Mouse (Mus musculus) spleen, adult 18-20 months (tissue): Measurements from ENCODE around the gene Rpp25l.
A peak's percentile ranks its signal among the peaks of the same experiment; 100 is the strongest.
"Not testable (repeated sequence)": the region's sequence is repeated elsewhere in the genome, so short reads cannot be mapped to it uniquely, and the experiment has no call there.

ENCODE experiments used
- DNase-seq, 2 experiments: peaks; one replicate each; pipeline ENCODE4 v3.0.0; 2022; ENCODE audit warnings: mixed read lengths in 2 of 2

Gene Rpp25l

DNA sequence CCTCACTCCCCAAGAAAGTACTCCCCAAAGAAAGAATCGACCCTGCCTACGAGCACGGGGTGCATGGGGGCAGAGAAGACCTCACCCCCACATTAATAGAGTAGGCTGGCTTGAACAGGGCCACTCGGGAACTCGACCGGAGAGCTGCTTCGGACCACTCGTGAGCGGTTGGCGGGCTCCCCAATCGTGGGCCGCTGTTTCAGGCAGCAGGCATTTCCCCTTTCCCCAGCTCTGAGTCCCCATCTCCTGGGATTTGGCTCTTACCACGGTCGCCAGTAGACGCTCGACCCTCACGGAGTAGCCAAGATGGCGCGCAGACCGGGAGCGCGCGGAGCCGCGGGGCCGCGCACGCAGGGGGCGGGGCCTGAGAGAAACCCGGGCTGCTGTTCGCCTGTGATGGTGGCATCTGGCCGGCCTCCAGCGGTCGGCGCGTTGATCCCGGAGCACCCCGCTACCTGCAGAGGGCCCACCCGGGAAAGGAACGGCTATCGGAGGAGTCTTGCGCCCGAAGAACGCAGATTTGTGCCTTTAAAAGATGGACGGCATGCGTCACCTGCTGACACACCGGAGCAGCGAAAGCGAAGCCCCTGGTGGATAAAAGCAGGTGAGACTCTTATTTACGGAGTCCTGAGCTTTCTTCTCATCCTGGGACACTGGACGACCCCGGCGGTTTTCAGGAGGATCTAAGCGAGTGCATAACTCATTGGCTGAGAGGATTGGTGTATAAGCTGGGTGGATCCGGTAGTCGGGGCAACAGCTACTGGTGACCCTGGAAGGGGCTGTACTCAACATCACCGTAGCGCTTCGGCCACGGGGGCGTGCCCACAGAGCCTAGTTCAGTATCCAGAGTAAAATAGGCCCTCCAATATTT lies at the start of gene Rpp25l:
TSS of gene Rpp25l (minus strand) at position 338 of the 871 bp plus-strand sequence.
- DNase-seq: peak; percentile 74 to 89

DNA sequence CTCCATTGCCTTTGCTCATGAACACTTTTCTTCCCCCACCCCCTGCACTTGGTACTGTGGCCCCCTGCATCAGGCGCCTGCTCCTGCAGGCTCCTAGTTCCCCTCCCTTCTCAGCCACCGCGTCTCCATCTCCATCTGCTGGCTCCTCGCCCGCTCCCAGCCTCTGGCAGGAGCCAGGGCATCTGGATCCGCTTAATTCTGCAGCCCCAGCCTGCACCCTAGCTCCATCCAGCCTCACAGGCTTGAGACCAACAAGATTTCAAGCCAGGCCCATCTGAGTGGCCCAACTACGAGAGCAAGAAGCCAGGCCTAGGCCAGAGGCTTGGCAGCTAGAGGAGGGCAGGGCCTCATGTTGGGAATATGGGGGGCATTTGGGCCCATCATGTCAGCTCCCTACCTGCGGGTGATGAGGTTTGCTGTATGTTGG lies 49.4 kb upstream of the Rpp25l start:
- DNase-seq: not testable (repeated sequence)

DNA sequence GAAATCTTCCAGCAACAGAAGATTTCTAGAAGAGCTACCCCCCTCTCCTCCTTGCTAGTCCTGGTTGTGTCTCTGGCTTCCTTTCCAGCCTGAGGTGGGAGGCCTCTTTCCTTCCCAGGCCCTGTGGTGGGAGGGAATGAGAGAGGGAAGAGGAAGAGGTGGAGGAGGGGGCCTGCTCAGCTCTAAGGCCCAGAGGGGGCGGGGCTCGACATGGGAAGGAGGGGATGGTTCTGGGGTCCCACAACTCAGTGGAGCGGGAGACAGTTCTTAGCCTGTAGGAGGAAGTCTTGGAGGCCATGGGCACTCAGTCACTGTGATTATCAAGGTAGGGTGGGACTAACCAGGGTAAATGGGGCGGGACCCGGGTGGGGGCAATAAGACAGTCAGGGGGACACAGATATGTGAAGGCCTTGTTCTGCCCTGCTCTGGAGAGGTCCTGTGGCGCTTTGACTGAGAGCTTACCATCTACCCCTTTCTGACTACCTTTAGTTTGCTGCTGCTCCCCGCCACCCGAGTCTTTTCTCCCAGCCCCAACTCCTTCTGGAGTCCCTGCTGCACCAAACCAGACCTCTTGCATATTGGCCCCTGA lies 48.9 kb upstream of the Rpp25l start:
- no peak for DNase-seq

DNA sequence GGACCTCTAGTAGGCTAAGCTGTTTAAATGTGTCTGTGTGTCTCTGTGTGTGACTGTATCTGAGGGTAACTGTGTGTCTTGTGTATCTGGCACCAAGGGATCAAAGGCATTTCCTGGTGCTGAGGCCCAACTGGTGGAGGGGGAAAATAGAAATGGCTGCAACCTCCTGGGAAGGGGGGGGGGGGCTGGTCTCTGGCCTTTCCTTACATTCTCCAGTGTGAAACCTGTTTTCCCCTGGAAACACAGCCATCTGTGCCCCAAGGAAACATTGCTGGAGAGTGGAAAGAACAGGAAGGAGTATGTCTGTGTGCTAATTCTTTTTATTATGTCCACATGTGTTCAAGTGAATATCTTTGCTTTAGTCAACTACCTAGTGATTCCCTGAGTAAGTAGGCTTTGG lies 48.3 kb upstream of the Rpp25l start:
- no peak for DNase-seq

DNA sequence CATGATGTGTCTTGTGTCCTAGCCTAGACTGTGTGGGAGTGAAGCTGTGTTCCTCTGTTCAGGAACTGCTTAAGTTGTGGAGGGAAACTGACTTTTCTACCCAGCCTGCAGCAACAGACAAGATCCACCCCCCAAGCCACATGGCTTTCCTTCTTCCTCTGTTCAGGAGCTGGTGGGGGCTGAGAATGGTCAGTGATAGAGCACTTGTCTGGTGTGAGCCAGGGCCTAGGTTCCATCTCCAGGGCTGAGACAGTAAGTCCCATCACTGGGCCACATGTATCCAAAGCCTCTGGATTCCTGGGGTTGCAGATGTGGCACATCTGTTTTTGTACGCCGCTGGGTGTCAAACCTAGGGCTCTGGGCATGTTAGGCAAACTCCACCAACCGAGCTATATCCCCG lies 47.6 kb upstream of the Rpp25l start:
- no peak for DNase-seq

DNA sequence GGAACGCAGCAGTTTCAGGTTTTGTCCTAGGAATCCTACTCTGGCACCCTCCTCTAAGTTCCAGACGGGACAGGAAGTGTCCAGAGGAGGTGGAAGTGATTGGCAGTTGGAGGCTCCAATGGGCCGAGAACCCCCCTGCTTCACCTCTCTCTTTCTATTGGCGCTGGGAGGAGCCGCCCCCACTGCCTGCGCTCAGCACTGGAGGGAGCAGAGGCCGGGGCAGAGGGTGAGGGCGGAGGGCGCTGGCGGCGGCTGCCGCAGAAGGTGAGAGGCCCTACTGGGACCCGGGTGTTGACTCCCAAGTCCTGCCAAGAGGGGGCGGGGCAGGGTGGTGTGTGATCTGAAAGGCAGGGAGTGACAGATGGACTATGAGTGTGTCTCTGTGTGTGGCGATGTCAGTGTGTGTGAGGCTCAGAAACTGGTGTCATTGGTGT lies 47.0 kb upstream of the Rpp25l start:
- peak; percentile 39 to 41 for DNase-seq

DNA sequence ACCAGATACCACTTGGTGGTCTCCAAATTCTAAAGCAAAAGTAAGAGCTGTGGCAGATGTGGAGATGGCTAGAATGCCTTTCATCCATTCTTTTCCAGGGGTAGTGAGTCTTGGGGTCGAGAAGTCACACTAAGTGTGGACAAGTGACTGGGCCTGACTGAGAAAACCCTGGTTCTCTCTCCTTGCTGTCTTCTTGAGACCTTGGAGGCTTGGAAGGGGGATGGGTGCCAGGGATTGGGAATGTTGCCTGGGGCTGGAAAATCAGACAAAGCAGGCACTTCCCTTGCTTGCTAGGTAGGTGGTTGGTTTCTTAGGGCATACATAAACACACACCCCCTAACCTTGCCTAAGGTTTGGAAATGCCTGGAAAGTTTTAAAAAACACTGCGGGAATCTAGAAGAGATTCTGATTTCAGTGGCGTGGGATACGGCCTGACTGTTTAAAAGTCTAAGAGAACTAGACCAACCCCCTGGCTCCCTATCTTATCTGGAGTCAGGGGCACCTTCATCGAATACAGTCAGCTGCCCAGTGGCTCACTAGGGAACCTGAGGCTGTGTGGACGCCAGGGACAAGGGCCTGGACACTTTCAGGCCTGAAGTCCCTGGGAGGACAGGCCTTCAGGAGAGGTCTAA lies 46.4 kb upstream of the Rpp25l start:
- no peak for DNase-seq

DNA sequence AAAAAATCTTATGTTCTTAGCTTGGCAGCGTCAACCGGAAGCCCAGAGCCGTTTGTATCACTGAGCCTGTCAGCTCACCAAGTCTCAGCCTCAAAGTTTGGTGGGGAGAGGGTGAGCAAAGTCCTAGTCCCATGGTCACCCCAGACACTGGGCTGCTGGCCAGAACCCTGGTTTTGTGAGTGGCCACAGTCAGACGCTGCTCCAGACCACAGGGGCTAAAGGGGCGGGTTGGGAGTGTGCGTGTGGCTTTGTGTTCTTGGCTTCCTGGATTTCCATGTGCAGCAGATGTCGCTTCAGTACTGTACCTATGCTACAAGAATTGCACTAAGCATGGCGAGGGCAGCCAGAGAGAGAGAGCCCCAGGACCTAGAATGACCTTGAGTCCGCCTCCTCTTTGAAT lies 45.9 kb upstream of the Rpp25l start:
- no peak for DNase-seq

DNA sequence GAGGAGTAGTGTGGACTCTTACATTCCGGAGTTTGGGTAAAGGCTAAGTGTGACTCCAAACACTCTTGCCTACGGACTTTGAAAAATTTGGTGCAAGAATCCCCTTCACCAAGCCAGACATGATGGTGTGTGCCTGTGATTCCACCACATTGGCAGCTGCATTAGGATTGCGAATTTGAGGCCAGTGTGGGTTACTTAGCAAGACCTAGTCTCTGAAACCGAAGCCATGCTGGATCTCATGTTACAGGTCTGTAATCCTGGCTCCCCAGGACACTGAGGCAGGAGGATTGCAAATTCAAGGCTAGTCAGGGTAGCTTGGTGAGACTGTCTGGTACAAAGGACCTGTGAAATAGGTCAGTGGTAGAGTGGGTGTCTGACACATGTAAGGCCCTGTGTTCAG lies 45.4 kb upstream of the Rpp25l start:
- no peak for DNase-seq

DNA sequence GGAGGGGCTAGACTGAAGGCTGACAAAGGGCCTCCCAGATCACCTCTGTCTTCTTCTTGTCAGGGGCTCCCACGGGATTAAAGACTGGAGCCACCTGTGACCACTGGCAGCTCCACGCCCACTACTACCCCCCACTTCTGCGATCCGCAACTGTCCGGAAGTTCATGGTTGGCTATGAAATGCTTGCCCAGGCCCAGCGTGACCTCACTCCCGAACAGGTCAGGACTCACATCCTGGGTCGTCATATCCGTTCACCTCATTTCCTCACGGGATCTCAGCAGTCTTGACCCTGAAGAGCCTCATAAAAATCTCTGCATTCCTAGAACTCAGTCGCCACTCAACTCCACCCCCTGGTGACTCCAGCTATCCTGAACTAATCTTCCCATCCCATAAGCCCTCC lies 44.7 kb upstream of the Rpp25l start:
- DNase-seq: no peak

DNA sequence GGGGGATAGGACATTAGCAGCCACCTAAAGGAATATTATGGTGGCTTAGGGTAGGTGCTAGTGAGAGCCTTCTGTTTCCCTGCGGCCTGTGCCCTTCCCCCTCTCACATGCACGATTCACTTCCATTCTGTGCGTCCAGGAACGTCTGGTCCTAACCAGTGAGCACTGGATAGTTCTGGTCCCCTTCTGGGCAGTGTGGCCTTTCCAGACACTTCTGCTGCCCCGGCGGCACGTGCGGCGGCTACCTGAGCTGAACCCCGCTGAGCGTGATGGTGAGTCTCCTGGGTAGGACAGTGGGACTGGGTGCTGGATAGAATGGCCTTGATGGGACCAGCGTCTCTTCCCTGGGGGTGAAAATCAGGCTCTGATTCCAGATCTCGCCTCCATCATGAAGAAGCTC lies 44.0 kb upstream of the Rpp25l start:
- no peak for DNase-seq

DNA sequence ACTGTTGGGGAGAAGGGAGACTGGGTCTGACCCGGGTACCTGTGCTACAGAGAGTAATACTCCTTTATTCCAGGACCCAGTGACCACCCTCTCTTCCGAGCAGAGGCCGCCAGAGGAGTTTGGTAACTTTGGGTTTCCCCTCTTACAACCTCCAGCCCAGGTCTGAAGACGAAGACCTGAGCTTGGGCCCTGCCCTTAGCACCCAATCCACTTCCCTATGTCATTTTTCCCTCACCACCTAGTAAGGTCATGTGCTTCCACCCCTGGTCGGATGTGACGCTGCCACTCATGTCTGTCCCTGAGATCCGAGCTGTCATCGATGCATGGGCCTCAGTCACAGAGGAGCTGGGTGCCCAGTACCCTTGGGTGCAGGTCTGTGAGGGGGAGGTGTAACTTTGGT lies 43.1 kb upstream of the Rpp25l start:
- DNase-seq: peak in 1 of 2 experiments; percentile 25

DNA sequence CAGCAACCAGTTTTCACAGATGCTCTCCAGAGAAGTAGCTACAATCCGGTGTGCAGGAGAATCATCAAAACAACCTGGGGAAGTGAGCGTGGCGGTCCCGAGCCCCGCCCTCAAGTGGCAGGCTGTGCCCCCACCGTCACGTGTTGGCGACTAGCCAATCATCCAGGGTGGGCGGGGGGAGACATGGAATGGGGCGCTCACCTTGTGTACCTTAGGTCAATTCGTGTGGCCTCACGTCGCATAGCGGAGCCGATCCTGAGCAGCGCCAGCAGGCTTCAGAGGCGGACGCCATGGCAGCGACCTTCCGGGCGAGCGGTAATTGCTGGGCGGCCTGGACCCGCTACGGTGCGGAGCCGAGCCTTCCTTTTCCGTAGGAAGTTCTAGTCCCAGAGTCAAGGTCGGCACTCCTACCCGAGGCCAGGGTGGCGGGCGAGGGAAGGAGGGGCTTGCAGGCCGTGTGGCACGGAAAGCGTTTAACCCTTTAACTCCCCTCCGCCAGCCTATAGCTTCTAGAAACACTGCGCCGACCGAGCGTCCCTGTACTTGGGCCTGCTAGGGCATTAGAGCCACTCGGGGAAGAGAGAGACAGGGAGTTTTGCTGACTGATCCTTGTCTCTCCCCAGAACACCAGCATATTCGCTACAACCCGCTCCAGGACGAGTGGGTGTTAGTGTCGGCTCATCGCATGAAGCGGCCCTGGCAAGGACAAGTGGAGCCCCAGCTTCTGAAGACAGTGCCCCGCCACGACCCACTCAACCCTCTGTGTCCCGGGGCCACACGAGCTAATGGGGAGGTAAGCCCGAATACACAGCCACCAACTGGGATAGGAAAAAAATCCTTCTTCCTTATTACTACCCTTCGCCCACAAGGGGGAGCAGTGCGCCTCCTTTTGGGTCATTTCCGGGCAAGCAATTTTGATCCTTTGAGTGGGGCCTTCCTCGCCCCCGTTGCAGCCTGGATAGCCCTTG lies 42.3 kb upstream of the Rpp25l start, which contains the start of gene Sigmar1:
TSS of gene Sigmar1 (minus strand) at position 820 of the 968 bp plus-strand sequence.
- peak; percentile 88 to 93 for DNase-seq

DNA sequence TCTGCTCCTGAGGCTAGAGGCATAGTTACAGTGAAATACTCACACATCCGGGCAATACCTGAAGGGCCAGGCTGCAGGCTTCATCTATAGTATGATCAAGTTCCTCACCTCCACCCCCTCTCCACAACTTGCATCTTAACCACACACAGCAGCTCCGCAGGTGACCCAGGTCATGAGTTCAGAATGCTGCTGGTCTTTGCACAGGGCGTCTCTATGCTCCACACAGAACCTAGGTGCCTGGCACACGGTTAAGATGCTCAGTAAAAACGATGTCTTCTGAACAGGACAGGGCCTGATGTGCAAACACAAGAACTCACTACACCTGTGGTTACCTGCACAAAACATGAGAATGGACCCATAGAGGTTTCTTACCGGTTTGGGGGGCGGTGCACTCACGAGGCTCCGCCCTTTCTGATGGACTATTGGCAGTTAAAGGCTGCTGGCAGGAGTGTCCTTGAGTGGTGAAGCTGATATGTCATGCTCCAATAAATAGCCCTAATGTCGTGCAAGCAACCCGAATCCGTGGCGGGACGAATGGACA lies 41.5 kb upstream of the Rpp25l start, which contains the start of gene Galt:
TSS of gene Galt (plus strand) at position 432 of the 541 bp plus-strand sequence.
- no peak for DNase-seq

DNA sequence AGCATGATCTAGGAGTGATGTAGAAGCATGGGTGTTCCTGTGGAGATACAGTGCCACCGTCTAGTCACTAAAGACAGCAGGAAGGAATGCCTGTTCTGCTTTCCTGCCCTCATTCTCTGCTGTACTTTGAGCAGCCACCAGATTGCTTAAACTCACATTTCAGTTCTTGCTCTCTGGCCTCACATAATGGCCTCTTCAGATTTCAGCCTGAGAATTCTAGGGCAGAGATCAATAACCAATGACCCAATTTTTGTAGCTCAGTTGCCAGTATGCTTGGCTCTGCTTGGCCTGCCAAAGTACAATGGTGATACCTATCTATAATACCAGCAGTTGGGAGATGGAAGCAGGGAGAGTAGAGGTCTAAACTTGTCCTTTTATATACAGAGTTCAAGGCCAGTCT lies 31.7 kb upstream of the Rpp25l start:
- DNase-seq: no peak

DNA sequence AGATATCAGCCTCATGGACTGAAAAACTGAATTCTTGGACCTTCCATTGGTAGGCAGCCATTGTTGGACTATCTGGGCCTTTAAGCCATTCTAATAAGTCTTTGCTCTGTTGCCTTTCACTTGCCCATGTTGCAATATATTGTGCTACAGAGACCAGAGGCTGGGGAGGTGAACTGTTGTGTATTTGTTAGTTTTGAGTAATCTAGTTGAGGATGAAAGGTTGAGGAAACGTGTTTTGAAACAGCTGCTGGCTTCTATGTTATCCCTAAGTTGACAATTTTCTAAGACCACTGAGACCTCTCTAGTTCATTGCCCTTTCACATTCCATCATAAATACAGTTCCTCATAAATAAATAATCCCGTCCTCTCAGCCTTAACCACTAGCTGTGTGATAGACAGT lies 30.8 kb upstream of the Rpp25l start:
- DNase-seq: no peak

DNA sequence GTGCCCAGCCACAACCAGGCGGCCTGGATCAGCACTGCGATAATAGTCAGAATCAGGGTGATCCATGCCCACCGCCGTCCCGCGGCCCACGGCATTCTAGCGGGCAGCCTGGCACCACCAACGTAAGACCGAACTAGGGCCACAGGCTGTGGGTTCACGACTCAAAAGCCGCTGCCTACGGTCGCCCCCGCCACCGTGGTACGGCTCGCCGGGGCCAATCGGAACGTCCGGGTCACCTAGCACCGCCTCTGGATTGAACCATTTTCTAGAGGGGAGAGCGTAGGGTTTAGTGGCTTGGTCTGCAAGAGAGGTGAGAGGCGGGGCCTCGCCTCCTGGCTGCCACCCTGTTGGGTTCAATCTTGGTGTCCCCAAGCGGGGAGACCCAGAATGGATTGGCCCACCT lies 27.8 kb upstream of the Rpp25l start:
- peak; percentile 91 for DNase-seq

DNA sequence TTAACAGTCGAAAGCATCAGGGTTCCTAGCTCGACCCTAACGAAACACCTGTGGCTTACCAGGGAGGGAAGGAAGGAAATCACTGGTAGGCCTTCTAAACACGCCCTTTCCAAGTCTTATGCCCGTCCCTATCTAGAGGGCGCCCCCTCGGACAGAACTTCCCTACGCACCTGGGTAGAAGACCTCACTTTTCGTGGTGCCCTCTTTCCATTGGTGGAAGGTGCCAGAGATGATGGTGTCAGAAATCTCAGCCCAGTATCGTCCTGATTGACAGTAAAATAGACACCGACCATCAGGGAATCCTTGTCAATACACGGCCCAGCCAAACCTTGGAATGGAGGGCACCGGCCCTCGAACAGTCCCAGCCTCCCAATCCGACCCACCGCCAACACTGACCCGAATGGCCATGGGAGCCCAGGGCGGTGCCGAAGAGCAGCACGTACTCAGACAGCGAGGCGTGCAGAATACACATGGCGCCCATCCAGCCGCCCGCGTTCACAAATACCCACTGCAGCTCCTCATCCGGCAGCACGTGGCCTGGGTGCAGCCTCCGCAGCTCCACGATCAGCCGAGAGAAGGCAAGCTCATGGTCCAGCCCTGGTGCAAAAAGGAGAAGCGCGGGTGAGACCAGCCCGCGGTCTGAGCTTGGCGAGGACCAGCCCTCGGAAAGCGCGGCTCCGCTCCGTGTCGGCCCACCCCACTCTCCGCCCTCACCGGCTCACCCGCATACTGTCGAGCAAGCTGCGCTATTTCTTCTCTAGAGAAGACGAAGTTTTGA lies 27.2 kb upstream of the Rpp25l start:
- DNase-seq: peak in 1 of 2 experiments; percentile 46

DNA sequence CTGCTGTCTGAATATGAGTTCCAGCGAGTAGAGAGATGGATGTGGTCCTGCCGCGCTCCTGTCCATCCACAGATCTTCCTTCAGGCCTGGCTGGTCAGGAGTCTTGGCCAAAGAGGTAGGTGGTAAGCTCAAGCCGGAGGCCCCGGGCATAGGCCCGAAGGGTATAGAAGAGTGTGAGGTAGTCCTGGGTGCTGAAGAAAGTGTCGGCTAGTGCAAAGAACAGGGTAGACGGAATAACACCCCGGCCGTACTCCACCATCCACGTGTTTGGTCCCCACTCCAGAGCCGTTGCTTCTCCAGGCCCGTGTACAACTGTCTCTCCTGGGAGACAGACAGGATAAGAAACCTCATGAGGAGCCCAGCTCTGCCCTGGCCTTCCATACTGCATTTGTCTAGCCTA lies 25.9 kb upstream of the Rpp25l start:
- no peak for DNase-seq

DNA sequence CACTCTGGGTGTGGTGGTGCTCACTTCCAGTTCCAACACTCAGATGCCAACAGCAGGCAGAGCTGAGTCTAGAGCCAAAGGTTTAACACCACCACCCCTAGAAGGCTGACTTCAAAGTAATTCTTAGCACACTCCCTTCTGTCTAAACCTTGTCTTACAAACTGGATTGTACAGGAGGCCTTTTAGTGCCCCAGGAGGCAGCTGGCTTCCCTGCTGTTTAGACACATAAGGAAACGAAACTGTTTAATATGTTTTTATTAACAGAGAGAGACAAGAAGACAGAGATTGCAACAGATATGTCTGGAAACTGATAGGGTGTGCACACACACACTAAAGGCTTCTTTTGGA lies 24.9 kb upstream of the Rpp25l start:
- DNase-seq: no peak

DNA sequence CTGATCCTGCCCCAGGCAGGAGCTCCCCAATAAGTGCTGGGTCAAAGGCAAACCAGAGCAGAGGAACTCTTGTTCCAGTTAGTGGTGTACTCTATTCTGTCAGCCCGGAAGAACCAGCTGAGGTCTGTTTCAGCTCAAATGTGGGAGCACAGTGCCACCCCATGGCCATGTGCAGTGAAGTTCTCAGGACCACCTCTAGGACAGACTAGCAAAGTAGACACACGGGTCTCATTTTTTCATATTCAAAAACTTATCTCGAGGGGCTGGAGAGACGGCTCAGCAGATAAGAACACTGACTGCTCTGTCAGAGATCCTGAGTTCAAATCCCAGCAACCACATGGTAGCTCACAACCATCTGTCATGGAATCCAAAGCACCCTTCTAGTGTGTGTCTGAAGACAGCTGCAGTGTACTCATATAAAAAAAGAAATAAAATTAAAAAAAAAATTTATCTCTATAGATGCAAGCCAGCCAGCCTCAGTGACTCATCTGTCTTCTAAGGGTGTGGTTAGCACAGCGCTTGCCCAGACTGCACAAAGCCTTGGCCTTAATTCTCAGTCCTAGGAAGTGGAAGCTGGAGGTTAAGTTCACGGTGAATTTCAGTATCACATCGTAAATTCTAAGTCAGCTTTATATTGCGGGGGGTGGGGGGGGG lies 24.4 kb upstream of the Rpp25l start:
- peak; percentile 58 to 75 for DNase-seq
